Comparison of ENCODE assay signal across 8 mouse cellular contexts in genomic region chr2:116021046-116021445, GRCm38 (mm10). TPM values are rescaled to one million over a fixed set of nuclear protein-coding genes. Genes with fewer than 3 reads are reported as not detected.
A peak's percentile ranks its signal among the peaks of the same experiment; 100 is the strongest.
DNase-seq lines count a peak whose midpoint lies in the region; ATAC-seq and TF ChIP-seq lines count a peak whose summit lies in the region.

No protein-coding gene starts in this region.

- WGBS in heart, embryonic 16.5 days = 17% methylated on average over 9 of the region's 9 CpGs
- WGBS in heart, adult 2 months = 22% methylated on average over 9 of the region's 9 CpGs
- WGBS in intestine, postnatal 0 days = 8% methylated on average over 9 of the region's 9 CpGs
- WGBS in liver, embryonic 16.5 days (ENCODE audit: insufficient replicate concordance) = 30% methylated on average over 9 of the region's 9 CpGs

- intact Hi-C loops in heart, adult 2 months (cut with DNase I) = no loop called here

- DNase-seq in heart, adult 2 months = no peak
- DNase-seq in yolk sac, embryonic 10.5 days (ENCODE audit: low spot score) = peak; percentile 88
- no peak for DNase-seq in right cerebral cortex, postnatal 25 days
- no peak for DNase-seq in thymus, postnatal 25 days
- no peak for DNase-seq in T-cell, adult 2 months (ENCODE audit: low spot score)

- H3K9ac ChIP-seq in heart, embryonic 16.5 days (ENCODE audit: low read length) = peak overlapping the region; percentile 51
- no peak overlapping the region for H3K9ac ChIP-seq in heart, adult 2 months (ENCODE audit: low read depth, low read length)
- no peak overlapping the region for H3K9ac ChIP-seq in intestine, postnatal 0 days (ENCODE audit: low read depth, low read length)
- no peak overlapping the region for H3K9ac ChIP-seq in liver, embryonic 16.5 days (ENCODE audit: low read depth, low read length)

- no peak for TF ChIP-seq POLR2A in heart, adult 2 months (IDR thresholded peaks at IDR 0.05; ENCODE audit: insufficient read depth, low read depth, low read length)

- H3K27ac ChIP-seq in heart, embryonic 16.5 days (ENCODE audit: low read length) = peak overlapping the region; percentile 74
- no peak overlapping the region for H3K27ac ChIP-seq in heart, adult 2 months
- peak overlapping the region; percentile 21; the same call in 1 of the 2 replicates for H3K27ac ChIP-seq in intestine, postnatal 0 days (ENCODE audit: low read depth, low read length)
- peak overlapping the region; percentile 48 for H3K27ac ChIP-seq in liver, embryonic 16.5 days (ENCODE audit: low read length)

- no peak overlapping the region for H3K4me3 ChIP-seq in heart, embryonic 16.5 days (ENCODE audit: low read length)
- H3K4me3 ChIP-seq in heart, adult 2 months = no peak overlapping the region
- no peak overlapping the region for H3K4me3 ChIP-seq in intestine, postnatal 0 days (ENCODE audit: low read depth, low read length)
- peak overlapping the region; percentile 8; the same call in 1 of the 2 replicates for H3K4me3 ChIP-seq in liver, embryonic 16.5 days (ENCODE audit: low read depth, low read length)

- ATAC-seq in heart, embryonic 16.5 days (replicated peaks; ENCODE audit: extremely low read depth, insufficient read depth, low FRiP score) = peak; percentile 56; the same call in 1 of the 2 replicates
- peak; percentile 69; the same call in 1 of the 2 replicates for ATAC-seq in intestine, postnatal 0 days
- peak; percentile 87 for ATAC-seq in liver, embryonic 16.5 days (ENCODE audit: low read depth)

- H3K27me3 ChIP-seq in heart, embryonic 16.5 days (ENCODE audit: control insufficient read depth, insufficient read depth, low read length) = no peaks in the 10 kb centered on the region
- H3K27me3 ChIP-seq in heart, adult 2 months (ENCODE audit: control insufficient read depth, insufficient read depth, low read length) = no peaks in the 10 kb centered on the region
- no peaks in the 10 kb centered on the region for H3K27me3 ChIP-seq in intestine, postnatal 0 days (replicated peaks; ENCODE audit: control insufficient read depth, insufficient read depth, low read length)
- H3K27me3 ChIP-seq in liver, embryonic 16.5 days (ENCODE audit: control insufficient read depth, insufficient read depth, low read depth, low read length) = no peaks in the 10 kb centered on the region

- no peaks in the 10 kb centered on the region; the same call in 1 of the 2 replicates for H3K79me2 ChIP-seq in heart, adult 2 months (replicated peaks; ENCODE audit: control insufficient read depth, insufficient read depth, low read length)

- H3K9me3 ChIP-seq in heart, embryonic 16.5 days (replicated peaks; ENCODE audit: control insufficient read depth, low read length) = no peaks in the 10 kb centered on the region
- H3K9me3 ChIP-seq in intestine, postnatal 0 days (ENCODE audit: control insufficient read depth) = no peaks in the 10 kb centered on the region
- H3K9me3 ChIP-seq in liver, embryonic 16.5 days (replicated peaks; ENCODE audit: control insufficient read depth, low read length) = no peaks in the 10 kb centered on the region

- peaks cover 2% of the 10 kb centered on the region; the same call in 1 of the 2 replicates for H3K36me3 ChIP-seq in heart, embryonic 16.5 days (ENCODE audit: control insufficient read depth, insufficient read depth)
- H3K36me3 ChIP-seq in heart, adult 2 months (ENCODE audit: control insufficient read depth, insufficient read depth, low read length) = peaks cover 13% of the 10 kb centered on the region
- H3K36me3 ChIP-seq in intestine, postnatal 0 days (ENCODE audit: control insufficient read depth, insufficient read depth) = no peaks in the 10 kb centered on the region
- H3K36me3 ChIP-seq in liver, embryonic 16.5 days (ENCODE audit: control insufficient read depth, insufficient read depth) = no peaks in the 10 kb centered on the region

- TF ChIP-seq CTCF in heart, adult 2 months (IDR thresholded peaks at IDR 0.05) = no peak
- no peak for TF ChIP-seq CTCF in intestine, postnatal 0 days (IDR thresholded peaks at IDR 0.05; ENCODE audit: low read depth)

- H3K4me2 ChIP-seq in heart, embryonic 16.5 days (ENCODE audit: low read depth, low read length) = peak overlapping the region; percentile 35; the same call in 1 of the 2 replicates
- H3K4me2 ChIP-seq in intestine, postnatal 0 days (replicated peaks; ENCODE audit: low read depth) = peak overlapping the region; percentile 45
- peak overlapping the region; percentile 10 for H3K4me2 ChIP-seq in liver, embryonic 16.5 days (ENCODE audit: low read depth, low read length)

- H3K4me1 ChIP-seq in heart, embryonic 16.5 days (ENCODE audit: control insufficient read depth, insufficient read depth, low read length) = peaks cover 27% of the 10 kb centered on the region
- H3K4me1 ChIP-seq in heart, adult 2 months (ENCODE audit: control insufficient read depth, insufficient read depth, low read length) = peaks cover 6% of the 10 kb centered on the region
- no peaks in the 10 kb centered on the region for H3K4me1 ChIP-seq in intestine, postnatal 0 days (replicated peaks; ENCODE audit: control insufficient read depth, insufficient read depth, low read length)
- H3K4me1 ChIP-seq in liver, embryonic 16.5 days (ENCODE audit: control insufficient read depth, low read depth, low read length) = no peaks in the 10 kb centered on the region; the same call in 1 of the 2 replicates

- no peak for TF ChIP-seq EP300 in heart, adult 2 months (IDR thresholded peaks at IDR 0.05; ENCODE audit: insufficient read depth, low read depth, low read length)

RNA-seq across cellular contexts. Expression of gene Meis2, which starts 44.6 kb away (rescaled TPM):
- 22.1 and 22.6 TPM in 2 replicates for polyA plus RNA-seq in heart, embryonic 16.5 days (2015; fragmentation: Nextera tagmentation; extraction: Ambion mirVana)
- 10 to 100 TPM; 24.9 to 30.4 TPM for total RNA-seq in heart, adult 2 months (2021)
- 16.9 and 22.4 TPM in 2 replicates for polyA plus RNA-seq in heart, adult 2 months (2012; rRNA removed)
- polyA plus RNA-seq in intestine, postnatal 0 days (2015; fragmentation: Nextera tagmentation; extraction: Ambion mirVana) = 13.1 and 14.0 TPM in 2 replicates
- polyA plus RNA-seq in liver, embryonic 16.5 days (2015; fragmentation: Nextera tagmentation; extraction: Ambion mirVana) = 1.1 and 1.6 TPM in 2 replicates
